Mouse (Mus musculus): ENCODE measurements around the gene Chrna10. TPM values are rescaled to one million over a fixed set of nuclear protein-coding genes. Genes with fewer than 3 reads are reported as not detected.

Chrna10 gene
- polyA plus RNA-seq, 1 experiment: 0.04 TPM

DNA sequence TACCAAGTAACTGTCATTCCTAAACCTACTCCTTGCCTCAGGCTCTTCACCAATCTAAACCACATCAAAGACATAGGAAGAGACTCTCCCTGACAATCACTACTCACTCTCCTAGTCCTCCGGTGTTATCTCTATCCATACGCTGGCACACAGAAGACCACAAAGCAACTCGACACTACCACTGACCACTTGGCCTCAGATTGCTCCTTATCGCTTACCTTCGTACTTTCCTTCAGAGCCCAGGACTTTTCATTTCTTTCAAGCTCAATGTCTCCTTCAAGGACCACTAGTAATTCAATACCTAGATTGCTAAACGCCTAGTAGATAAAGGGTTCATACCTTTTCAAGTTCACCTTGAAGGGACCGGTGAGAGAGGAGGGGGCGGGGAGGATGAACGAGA is 52.7 kb downstream of the Chrna10 start:
- Histone ChIP-seq H3K36me3 (ENCODE audit: control insufficient read depth, insufficient read depth) (peaks cover 14% of the 10 kb centered on the region), H3K79me2 (ENCODE audit: control insufficient read depth, insufficient read depth) (peaks cover 58% of the 10 kb centered on the region), H3K27me3 (ENCODE audit: control insufficient read depth, insufficient read depth, insufficient read length) (no peaks in the 10 kb centered on the region), H3K4me3 (peak overlapping the region; percentile 81), H3ac (ENCODE audit: control insufficient read depth, insufficient read length) (no peak overlapping the region), H3K4me2 (ENCODE audit: low read depth) (peak overlapping the region; percentile 85)
- TF ChIP-seq SRF (IDR thresholded peaks at IDR 0.05; ENCODE audit: control insufficient read depth, insufficient read length, low read depth): no peak
- no peak for TF ChIP-seq POLR2A (IDR thresholded peaks at IDR 0.05; ENCODE audit: insufficient read length, low read depth)
- no peak for TF ChIP-seq USF1 (IDR thresholded peaks at IDR 0.05; ENCODE audit: low read depth)
- TF ChIP-seq MYOG (IDR thresholded peaks at IDR 0.05; ENCODE audit: control insufficient read depth in 1 of 3, insufficient read depth in 1 of 3, insufficient read length in 2 of 3, low read depth in 2 of 3): no peak
- TF ChIP-seq REST (IDR thresholded peaks at IDR 0.05; ENCODE audit: insufficient read depth, insufficient read length): no peak
- TF ChIP-seq POLR2AphosphoS2 (IDR thresholded peaks at IDR 0.05; ENCODE audit: insufficient read length, low read depth): no peak
- TF ChIP-seq MAX (IDR thresholded peaks at IDR 0.05; ENCODE audit: low read depth): no peak

GRCm38 (mm10) chr7:102062203-102062602 is 54.4 kb downstream of the Chrna10 start:
- peaks cover 73% of the 10 kb centered on the region for H3K79me2 ChIP-seq (ENCODE audit: control insufficient read depth, insufficient read depth)
- no peak overlapping the region for H3ac ChIP-seq (ENCODE audit: control insufficient read depth, insufficient read length)
- H3K4me2 ChIP-seq (ENCODE audit: low read depth): no peak overlapping the region
- H3K27me3 ChIP-seq (ENCODE audit: control insufficient read depth, insufficient read depth, insufficient read length): no peaks in the 10 kb centered on the region
- peaks cover 20% of the 10 kb centered on the region for H3K36me3 ChIP-seq (ENCODE audit: control insufficient read depth, insufficient read depth)
- no peak overlapping the region for H3K4me3 ChIP-seq
- TF ChIP-seq CEBPB (IDR thresholded peaks at IDR 0.05; ENCODE audit: insufficient read depth, poor library complexity, severe bottlenecking) (no peak), SRF (IDR thresholded peaks at IDR 0.05; ENCODE audit: control insufficient read depth, insufficient read length, low read depth) (no peak), TCF12 (IDR thresholded peaks at IDR 0.05; ENCODE audit: insufficient read depth, poor library complexity, severe bottlenecking) (no peak), TCF3 (IDR thresholded peaks at IDR 0.05; ENCODE audit: insufficient read length, low read depth) (no peak), USF1 (IDR thresholded peaks at IDR 0.05; ENCODE audit: low read depth) (no peak), REST (IDR thresholded peaks at IDR 0.05; ENCODE audit: insufficient read depth, insufficient read length) (no peak)

DNA sequence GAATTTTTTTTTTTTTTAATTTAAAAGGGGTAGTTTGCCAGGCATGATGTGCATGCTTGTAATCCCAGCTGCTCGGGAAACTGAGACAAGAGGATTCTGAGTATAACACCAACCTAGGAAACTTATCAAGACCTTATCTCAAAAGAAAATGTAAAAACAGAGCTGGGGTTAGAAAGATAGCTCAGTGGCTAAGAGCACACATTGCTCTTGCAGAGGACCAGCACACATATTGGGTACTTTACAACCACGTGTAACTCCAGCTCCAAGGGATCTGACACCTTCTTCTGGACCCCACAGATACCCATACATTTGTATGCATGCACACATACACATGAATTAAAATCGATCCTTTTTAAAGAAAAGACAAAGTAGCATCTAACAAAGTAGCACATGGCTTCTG is 55.3 kb downstream of the Chrna10 start:
- H3K36me3 ChIP-seq (ENCODE audit: control insufficient read depth, insufficient read depth): peaks cover 20% of the 10 kb centered on the region
- no peak overlapping the region for H3K4me3 ChIP-seq
- H3K4me2 ChIP-seq (ENCODE audit: low read depth): no peak overlapping the region
- peaks cover 72% of the 10 kb centered on the region for H3K79me2 ChIP-seq (ENCODE audit: control insufficient read depth, insufficient read depth)
- no peaks in the 10 kb centered on the region for H3K27me3 ChIP-seq (ENCODE audit: control insufficient read depth, insufficient read depth, insufficient read length)
- TF ChIP-seq MAX (IDR thresholded peaks at IDR 0.05; ENCODE audit: low read depth): no peak
- no peak for TF ChIP-seq TCF12 (IDR thresholded peaks at IDR 0.05; ENCODE audit: insufficient read depth, poor library complexity, severe bottlenecking)
- no peak for TF ChIP-seq TCF3 (IDR thresholded peaks at IDR 0.05; ENCODE audit: insufficient read length, low read depth)
- TF ChIP-seq POLR2A (IDR thresholded peaks at IDR 0.05; ENCODE audit: insufficient read length, low read depth): no peak
- no peak for TF ChIP-seq USF1 (IDR thresholded peaks at IDR 0.05; ENCODE audit: low read depth)
- TF ChIP-seq SRF (IDR thresholded peaks at IDR 0.05; ENCODE audit: control insufficient read depth, insufficient read length, low read depth): no peak
- TF ChIP-seq POLR2AphosphoS2 (IDR thresholded peaks at IDR 0.05; ENCODE audit: insufficient read length, low read depth): no peak
- H3ac ChIP-seq (ENCODE audit: control insufficient read depth, insufficient read length): no peak overlapping the region

Other genes starting within 250 kb of the Chrna10 start
- 2.2 TPM for gene Folr1, start 246.0 kb downstream of the Chrna10 start, polyA plus RNA-seq (2012; fragmentation: generic; extraction: Trizol)
- gene Lamtor1, start 210.9 kb downstream of the Chrna10 start, polyA plus RNA-seq (2012; fragmentation: generic; extraction: Trizol): 202 TPM
- 0.06 TPM for gene Tomt, start 210.5 kb downstream of the Chrna10 start, polyA plus RNA-seq (2012; fragmentation: generic; extraction: Trizol)
- 8.8 TPM for gene Lrrc51, start 182.9 kb downstream of the Chrna10 start, polyA plus RNA-seq (2012; fragmentation: generic; extraction: Trizol)
- 60.3 TPM for gene Numa1, start 182.7 kb downstream of the Chrna10 start, polyA plus RNA-seq (2012; fragmentation: generic; extraction: Trizol)
- gene Il18bp, start 98.1 kb downstream of the Chrna10 start, polyA plus RNA-seq (2012; fragmentation: generic; extraction: Trizol): 0.84 TPM
- 48.0 TPM for gene Rnf121, start 51.4 kb downstream of the Chrna10 start, polyA plus RNA-seq (2012; fragmentation: generic; extraction: Trizol)
- gene Xndc1, start 51.3 kb downstream of the Chrna10 start, polyA plus RNA-seq (2012; fragmentation: generic; extraction: Trizol): 6.1 TPM
- gene Xntrpc, start 51.1 kb downstream of the Chrna10 start, polyA plus RNA-seq (2012; fragmentation: generic; extraction: Trizol): 0.12 TPM
- not detected for gene Trpc2, start 33.7 kb downstream of the Chrna10 start, polyA plus RNA-seq (2012; fragmentation: generic; extraction: Trizol)
- gene Art1, start 15.1 kb downstream of the Chrna10 start, polyA plus RNA-seq (2012; fragmentation: generic; extraction: Trizol): 44.4 TPM
- gene Art5, start 7.3 kb downstream of the Chrna10 start, polyA plus RNA-seq (2012; fragmentation: generic; extraction: Trizol): 6.9 TPM
- gene Nup98, start 93.3 kb upstream of the Chrna10 start, polyA plus RNA-seq (2012; fragmentation: generic; extraction: Trizol): 16.1 TPM
- 33.3 TPM for gene Pgap2, start 93.4 kb upstream of the Chrna10 start, polyA plus RNA-seq (2012; fragmentation: generic; extraction: Trizol)
- 62.6 TPM for gene Rhog, start 139.2 kb upstream of the Chrna10 start, polyA plus RNA-seq (2012; fragmentation: generic; extraction: Trizol)
- gene Stim1, start 151.0 kb upstream of the Chrna10 start, polyA plus RNA-seq (2012; fragmentation: generic; extraction: Trizol): 37.0 TPM